8 mouse cellular contexts compared by ENCODE assay signal in the genomic region with DNA sequence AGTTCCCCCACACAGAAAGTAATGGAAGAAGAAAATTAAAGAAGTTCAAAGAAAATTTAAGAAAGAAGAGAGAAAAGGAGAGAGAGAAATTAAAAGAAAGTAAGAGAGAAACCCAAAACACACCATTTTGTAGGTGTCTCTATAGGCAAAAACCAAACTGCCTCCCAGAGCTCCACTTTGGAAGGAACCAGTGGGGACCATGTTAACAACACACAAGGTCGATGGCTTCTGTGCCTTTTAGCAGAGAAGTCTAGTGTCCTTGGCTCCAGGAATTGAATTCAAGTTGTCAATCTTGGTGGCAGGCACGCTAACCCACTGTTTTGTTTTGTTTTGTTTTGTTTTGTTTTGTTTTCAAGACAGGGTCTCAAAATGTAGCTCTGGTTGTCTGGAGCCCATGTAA. TPM values are rescaled to one million over a fixed set of nuclear protein-coding genes. Genes with fewer than 3 reads are reported as not detected.
DNase-seq lines count a peak whose midpoint lies in the region; ATAC-seq and TF ChIP-seq lines count a peak whose summit lies in the region.

No protein-coding gene starts in this region.

- no peak overlapping the region for H3K27ac ChIP-seq in lung, embryonic 14.5 days (ENCODE audit: low read depth)
- H3K27ac ChIP-seq in forebrain, embryonic 12.5 days, result 0 out of 2 replicates have a peak overlapping the region, but pooled peaks have one; percentile 14
- H3K27ac ChIP-seq in limb, embryonic 11.5 days (replicated peaks; ENCODE audit: low read depth, low read length), result no peak overlapping the region
- no peak overlapping the region for H3K27ac ChIP-seq in neural tube, embryonic 12.5 days

- H3K4me3 ChIP-seq in lung, embryonic 14.5 days (ENCODE audit: low read depth, low read length), result peak overlapping the region; percentile 65
- H3K4me3 ChIP-seq in lung, adult 2 months (replicated peaks; ENCODE audit: extremely low read depth, low read depth, low read length), result no peak overlapping the region
- no peak overlapping the region for H3K4me3 ChIP-seq in forebrain, embryonic 12.5 days (replicated peaks)
- no peak overlapping the region for H3K4me3 ChIP-seq in limb, embryonic 11.5 days (ENCODE audit: low read depth, low read length)
- H3K4me3 ChIP-seq in neural tube, embryonic 12.5 days, result no peak overlapping the region

- no peak for ATAC-seq in lung, embryonic 14.5 days (ENCODE audit: insufficient read depth)
- no peak for ATAC-seq in forebrain, embryonic 12.5 days (ENCODE audit: low FRiP score)
- no peak for ATAC-seq in limb, embryonic 11.5 days (ENCODE audit: insufficient number of reproducible peaks, low FRiP score, low TSS enrichment, low read depth)
- no peak for ATAC-seq in neural tube, embryonic 12.5 days (ENCODE audit: low FRiP score, low read depth)
- no peak for ATAC-seq in activated CD4-positive, CD25-positive, alpha-beta regulatory T cell, adult 4 months

- H3K27me3 ChIP-seq in lung, embryonic 14.5 days (ENCODE audit: insufficient read depth, low read length), result no peaks in the 10 kb centered on the region
- H3K27me3 ChIP-seq in forebrain, embryonic 12.5 days, result peaks cover 5% of the 10 kb centered on the region; the same call in 1 of the 2 replicates
- no peaks in the 10 kb centered on the region for H3K27me3 ChIP-seq in limb, embryonic 11.5 days (ENCODE audit: control insufficient read depth, insufficient read depth, low read length)
- H3K27me3 ChIP-seq in neural tube, embryonic 12.5 days (replicated peaks), result no peaks in the 10 kb centered on the region

- peak; percentile 5 for DNase-seq in lung, embryonic 14.5 days
- DNase-seq in lung, adult 2 months, result no peak
- DNase-seq in limb, embryonic 11.5 days (ENCODE audit: low spot score), result no peak
- no peak for DNase-seq in thymus, postnatal 0 days (ENCODE audit: low spot score)
- DNase-seq in cerebellum, adult 8-10 months, result no peak

- 40% methylated on average over 2 of the region's 2 CpGs for WGBS in lung, embryonic 14.5 days
- WGBS in lung, adult 2 months, result 53% methylated on average over 2 of the region's 2 CpGs
- 39% methylated on average over 2 of the region's 2 CpGs for WGBS in forebrain, embryonic 12.5 days
- 68% methylated on average over 2 of the region's 2 CpGs for WGBS in limb, embryonic 11.5 days
- 53% methylated on average over 2 of the region's 2 CpGs for WGBS in neural tube, embryonic 12.5 days

- H3K9ac ChIP-seq in lung, embryonic 14.5 days, result no peak overlapping the region
- no peak overlapping the region for H3K9ac ChIP-seq in forebrain, embryonic 12.5 days
- no peak overlapping the region for H3K9ac ChIP-seq in limb, embryonic 11.5 days (ENCODE audit: low read length)
- H3K9ac ChIP-seq in neural tube, embryonic 12.5 days, result no peak overlapping the region

- H3K9me3 ChIP-seq in lung, embryonic 14.5 days (ENCODE audit: low read depth, low read length), result no peaks in the 10 kb centered on the region
- no peaks in the 10 kb centered on the region for H3K9me3 ChIP-seq in forebrain, embryonic 12.5 days
- H3K9me3 ChIP-seq in limb, embryonic 11.5 days (ENCODE audit: control insufficient read depth, low read length), result no peaks in the 10 kb centered on the region
- H3K9me3 ChIP-seq in neural tube, embryonic 12.5 days, result no peaks in the 10 kb centered on the region

- H3K4me1 ChIP-seq in lung, embryonic 14.5 days (ENCODE audit: insufficient read depth), result no peaks in the 10 kb centered on the region; the same call in 1 of the 2 replicates
- H3K4me1 ChIP-seq in lung, adult 2 months (ENCODE audit: control insufficient read depth, insufficient read depth, low read length), result peaks cover 3% of the 10 kb centered on the region; the same call in 1 of the 2 replicates
- peaks cover 11% of the 10 kb centered on the region for H3K4me1 ChIP-seq in forebrain, embryonic 12.5 days
- H3K4me1 ChIP-seq in limb, embryonic 11.5 days (ENCODE audit: control insufficient read depth, insufficient read depth, low read length), result peaks cover 5% of the 10 kb centered on the region; the same call in 1 of the 2 replicates
- H3K4me1 ChIP-seq in neural tube, embryonic 12.5 days, result peaks cover 12% of the 10 kb centered on the region

- peak overlapping the region; percentile 78 for H3K4me2 ChIP-seq in lung, embryonic 14.5 days
- peak overlapping the region; percentile 71 for H3K4me2 ChIP-seq in forebrain, embryonic 12.5 days
- peak overlapping the region; percentile 28 for H3K4me2 ChIP-seq in limb, embryonic 11.5 days (ENCODE audit: low read depth, severe bottlenecking)
- peak overlapping the region; percentile 76 for H3K4me2 ChIP-seq in neural tube, embryonic 12.5 days (replicated peaks)

- no peak for TF ChIP-seq CTCF in lung, embryonic 14.5 days (IDR thresholded peaks at IDR 0.05; ENCODE audit: low read depth)
- no peak for TF ChIP-seq CTCF in lung, adult 2 months (IDR thresholded peaks at IDR 0.05; ENCODE audit: insufficient read depth, low read length)

- peaks cover 10% of the 10 kb centered on the region for H3K36me3 ChIP-seq in lung, embryonic 14.5 days (ENCODE audit: insufficient read depth)
- H3K36me3 ChIP-seq in forebrain, embryonic 12.5 days (replicated peaks), result peaks cover 4% of the 10 kb centered on the region; the same call in 1 of the 2 replicates
- no peaks in the 10 kb centered on the region; the same call in 1 of the 2 replicates for H3K36me3 ChIP-seq in limb, embryonic 11.5 days (ENCODE audit: control insufficient read depth, insufficient read depth, low read length)
- no peaks in the 10 kb centered on the region for H3K36me3 ChIP-seq in neural tube, embryonic 12.5 days

- TF ChIP-seq POLR2A in lung, adult 2 months (IDR thresholded peaks at IDR 0.05; ENCODE audit: borderline replicate concordance, extremely low read depth, low read depth, low read length), result no peak

RNA-seq across cellular contexts. Expression of a gene that starts 6.8 kb away (rescaled TPM):
- 24.0 and 27.8 TPM in 2 replicates for polyA plus RNA-seq in lung, embryonic 14.5 days (2014; fragmentation: Nextera tagmentation; extraction: Ambion mirVana)
- 1.8 and 22.2 TPM in 2 replicates for polyA plus RNA-seq in lung, adult 2 months (2012; rRNA removed)
- polyA plus RNA-seq in forebrain, embryonic 12.5 days (2016; fragmentation: Nextera tagmentation; extraction: Ambion mirVana), result 1.5 TPM in 1 of 2 replicates, not detected in the other
- 31.1 and 35.1 TPM in 2 replicates for polyA plus RNA-seq in limb, embryonic 11.5 days (2014; fragmentation: Nextera tagmentation; extraction: Ambion mirVana)
- polyA plus RNA-seq in neural tube, embryonic 12.5 days (2016; fragmentation: Nextera tagmentation; extraction: Ambion mirVana), result 0.30 and 6.2 TPM in 2 replicates
- polyA plus RNA-seq in thymus, postnatal 0 days (2015; fragmentation: Nextera tagmentation; extraction: Ambion mirVana), result 32.3 and 36.7 TPM in 2 replicates
- not detected for polyA plus RNA-seq in activated CD4-positive, CD25-positive, alpha-beta regulatory T cell, adult 4 months (2017; shearing (Covaris generic))

RNA-seq across cellular contexts. Expression of a gene that starts 29.3 kb away (rescaled TPM):
- polyA plus RNA-seq in lung, embryonic 14.5 days (2014; fragmentation: Nextera tagmentation; extraction: Ambion mirVana), result not detected in 2 replicates
- polyA plus RNA-seq in lung, adult 2 months (2012; rRNA removed), result 0.07 TPM in 1 of 2 replicates, not detected in the other
- 0.43 and 0.63 TPM in 2 replicates for polyA plus RNA-seq in forebrain, embryonic 12.5 days (2016; fragmentation: Nextera tagmentation; extraction: Ambion mirVana)
- polyA plus RNA-seq in limb, embryonic 11.5 days (2014; fragmentation: Nextera tagmentation; extraction: Ambion mirVana), result not detected in 2 replicates
- 1.2 and 2.2 TPM in 2 replicates for polyA plus RNA-seq in neural tube, embryonic 12.5 days (2016; fragmentation: Nextera tagmentation; extraction: Ambion mirVana)
- polyA plus RNA-seq in thymus, postnatal 0 days (2015; fragmentation: Nextera tagmentation; extraction: Ambion mirVana), result 0.18 TPM in 1 of 2 replicates, not detected in the other
- not detected for polyA plus RNA-seq in activated CD4-positive, CD25-positive, alpha-beta regulatory T cell, adult 4 months (2017; shearing (Covaris generic))

RNA-seq across cellular contexts. Expression of a gene that starts 29.9 kb away (rescaled TPM):
- 66.1 and 66.9 TPM in 2 replicates for polyA plus RNA-seq in lung, embryonic 14.5 days (2014; fragmentation: Nextera tagmentation; extraction: Ambion mirVana)
- 20.0 and 28.7 TPM in 2 replicates for polyA plus RNA-seq in lung, adult 2 months (2012; rRNA removed)
- polyA plus RNA-seq in forebrain, embryonic 12.5 days (2016; fragmentation: Nextera tagmentation; extraction: Ambion mirVana), result 84.6 and 86.4 TPM in 2 replicates
- polyA plus RNA-seq in limb, embryonic 11.5 days (2014; fragmentation: Nextera tagmentation; extraction: Ambion mirVana), result 66.1 and 78.4 TPM in 2 replicates
- polyA plus RNA-seq in neural tube, embryonic 12.5 days (2016; fragmentation: Nextera tagmentation; extraction: Ambion mirVana), result 80.1 and 83.8 TPM in 2 replicates
- 33.1 and 33.2 TPM in 2 replicates for polyA plus RNA-seq in thymus, postnatal 0 days (2015; fragmentation: Nextera tagmentation; extraction: Ambion mirVana)
- 10 to 100 TPM; 14.0 to 20.3 TPM for polyA plus RNA-seq in activated CD4-positive, CD25-positive, alpha-beta regulatory T cell, adult 4 months (2017; shearing (Covaris generic))

RNA-seq across cellular contexts. Expression of a gene that starts 31.3 kb away (rescaled TPM):
- 7.2 and 7.8 TPM in 2 replicates for polyA plus RNA-seq in lung, embryonic 14.5 days (2014; fragmentation: Nextera tagmentation; extraction: Ambion mirVana)
- 2.4 and 4.9 TPM in 2 replicates for polyA plus RNA-seq in lung, adult 2 months (2012; rRNA removed)
- polyA plus RNA-seq in forebrain, embryonic 12.5 days (2016; fragmentation: Nextera tagmentation; extraction: Ambion mirVana), result 10.5 and 12.0 TPM in 2 replicates
- 4.5 and 4.7 TPM in 2 replicates for polyA plus RNA-seq in limb, embryonic 11.5 days (2014; fragmentation: Nextera tagmentation; extraction: Ambion mirVana)
- polyA plus RNA-seq in neural tube, embryonic 12.5 days (2016; fragmentation: Nextera tagmentation; extraction: Ambion mirVana), result 7.5 and 7.9 TPM in 2 replicates
- 10.2 and 10.6 TPM in 2 replicates for polyA plus RNA-seq in thymus, postnatal 0 days (2015; fragmentation: Nextera tagmentation; extraction: Ambion mirVana)
- 1 to 10 TPM; 6.5 to 8.2 TPM for polyA plus RNA-seq in activated CD4-positive, CD25-positive, alpha-beta regulatory T cell, adult 4 months (2017; shearing (Covaris generic))

RNA-seq across cellular contexts. Expression of a gene that starts 31.5 kb away (rescaled TPM):
- polyA plus RNA-seq in lung, embryonic 14.5 days (2014; fragmentation: Nextera tagmentation; extraction: Ambion mirVana), result 7.1 and 9.1 TPM in 2 replicates
- polyA plus RNA-seq in lung, adult 2 months (2012; rRNA removed), result 12.0 and 12.5 TPM in 2 replicates
- polyA plus RNA-seq in forebrain, embryonic 12.5 days (2016; fragmentation: Nextera tagmentation; extraction: Ambion mirVana), result 14.4 TPM in 2 replicates
- 5.9 and 7.8 TPM in 2 replicates for polyA plus RNA-seq in limb, embryonic 11.5 days (2014; fragmentation: Nextera tagmentation; extraction: Ambion mirVana)
- 11.9 and 12.6 TPM in 2 replicates for polyA plus RNA-seq in neural tube, embryonic 12.5 days (2016; fragmentation: Nextera tagmentation; extraction: Ambion mirVana)
- 8.9 and 11.3 TPM in 2 replicates for polyA plus RNA-seq in thymus, postnatal 0 days (2015; fragmentation: Nextera tagmentation; extraction: Ambion mirVana)
- polyA plus RNA-seq in activated CD4-positive, CD25-positive, alpha-beta regulatory T cell, adult 4 months (2017; shearing (Covaris generic)), result 1 to 10 TPM; 8.0 to 8.6 TPM

Comparison
In these comparisons a context has a peak if more than half of its experiments do, and no peak if none do; other contexts are left out.
1. H3K4me2 ChIP-seq: peak in every context shown above with its lines; median percentile 78 in lung, embryonic 14.5 days; 76 in neural tube, embryonic 12.5 days; 71 in forebrain, embryonic 12.5 days; 28 in limb, embryonic 11.5 days.